Mouse (Mus musculus) spleen, postnatal 36 days (tissue): ENCODE results near the gene Tchh.
"Not testable (repeated sequence)": the region's sequence is repeated elsewhere in the genome, so short reads cannot be mapped to it uniquely, and the experiment has no call there.

ENCODE experiments used
- DNase-seq, 2 experiments: peaks; one replicate each; pipeline ENCODE4 v3.0.0; 2022; ENCODE audit warnings: low spot score in 2 of 2, mixed read lengths in 1 of 2

The Tchh gene

GRCm38 (mm10) chr3:93493992-93494391 is 51.9 kb downstream of the Tchh start:
- DNase-seq, result peak; percentile 35 to 39

GRCm38 (mm10) chr3:93494774-93495173 is 52.6 kb downstream of the Tchh start:
- DNase-seq, result not testable (repeated sequence)

GRCm38 (mm10) chr3:93497131-93497530 is 55.0 kb downstream of the Tchh start:
- no peak for DNase-seq
